Mouse (Mus musculus): ENCODE data around the gene Alg10b. TPM values are rescaled to one million over a fixed set of nuclear protein-coding genes. Genes with fewer than 3 reads are reported as not detected.
"Not testable (repeated sequence)": the region's sequence is repeated elsewhere in the genome, so short reads cannot be mapped to it uniquely, and the experiment has no call there.

Alg10b gene
- total RNA-seq (2015) (27.6 and 29.3 TPM in 2 replicates), total RNA-seq (2017) (22.2 and 22.8 TPM in 2 replicates)

DNA sequence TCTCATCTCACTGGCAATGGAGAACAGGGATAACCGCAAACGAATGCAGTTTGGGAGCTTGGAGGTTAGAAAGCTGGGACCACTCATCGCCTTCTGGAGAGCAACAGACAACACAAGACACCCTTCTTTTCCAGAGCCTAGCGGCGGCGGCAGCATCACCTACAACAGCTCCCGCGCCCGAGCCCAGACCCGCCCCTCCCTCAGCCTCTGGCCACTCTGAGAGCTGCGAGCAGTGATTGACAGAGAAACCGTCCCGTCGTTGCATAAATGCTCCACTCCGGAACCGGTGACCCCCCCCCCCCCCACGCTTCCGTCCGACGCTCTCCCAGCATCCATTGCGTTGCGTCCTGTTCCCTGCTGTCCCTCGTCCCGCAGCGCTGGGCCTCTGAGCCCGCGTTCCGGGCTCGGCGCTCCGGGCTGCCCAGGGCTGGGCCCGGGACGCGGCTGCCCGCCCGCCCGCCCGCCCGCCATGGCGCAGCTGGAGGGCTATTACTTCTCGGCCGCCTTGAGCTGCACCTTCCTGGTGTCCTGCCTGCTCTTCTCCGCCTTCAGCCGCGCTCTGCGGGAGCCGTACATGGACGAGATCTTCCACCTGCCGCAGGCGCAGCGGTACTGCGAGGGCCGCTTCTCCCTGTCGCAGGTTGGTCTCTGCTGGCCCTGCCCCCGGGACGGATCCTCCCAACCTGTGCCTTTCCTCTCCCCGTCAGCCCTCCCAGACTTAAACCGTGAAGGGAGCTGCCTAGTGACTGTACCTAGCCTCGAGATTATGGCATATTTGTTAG is at the start of gene Alg10b:
TSS of gene Alg10b (plus strand) at position 343 of the 782 bp plus-strand sequence.
- ATAC-seq (ENCODE audit: poor library complexity, severe bottlenecking) = peak; percentile 97

DNA sequence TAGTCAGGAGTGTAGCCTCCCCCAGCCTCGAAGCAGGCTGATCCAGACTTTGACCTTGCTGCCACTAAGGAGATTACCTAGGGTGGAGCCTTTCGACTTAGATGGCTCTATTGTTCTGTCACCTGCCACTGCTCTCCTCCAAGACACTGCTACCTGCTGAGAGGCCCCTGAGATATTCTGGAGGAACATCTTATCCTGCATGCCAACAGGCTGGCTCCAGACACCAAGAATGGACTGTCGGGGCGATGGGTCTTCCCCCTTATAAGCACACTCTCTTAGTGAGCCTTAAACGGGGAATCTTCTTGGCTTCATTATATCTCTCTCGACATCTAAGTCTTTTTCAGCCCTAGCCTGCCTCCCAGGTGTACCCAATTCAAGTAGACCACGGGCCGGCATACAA is 41.0 kb upstream of the Alg10b start:
- not testable (repeated sequence) for ATAC-seq (ENCODE audit: poor library complexity, severe bottlenecking)

DNA sequence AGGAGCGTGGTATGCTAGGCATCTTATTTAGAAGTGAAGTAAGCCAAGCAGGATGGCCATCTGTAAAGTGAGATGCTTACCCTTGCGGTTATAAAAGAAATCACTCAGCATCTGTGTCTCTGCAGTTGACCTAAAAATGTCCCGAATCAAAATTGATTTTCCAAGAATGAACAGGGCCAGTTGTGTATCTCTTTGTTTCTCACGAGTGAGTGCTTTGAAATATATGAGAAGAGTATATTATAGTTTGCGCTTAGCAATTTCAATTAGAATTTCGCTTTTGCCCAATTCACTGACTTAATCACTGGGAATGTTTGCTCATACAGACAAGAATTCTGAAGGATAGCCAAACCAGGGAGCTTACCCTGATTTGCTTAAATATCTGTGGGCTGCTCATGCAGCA is 40.6 kb upstream of the Alg10b start:
- ATAC-seq (ENCODE audit: poor library complexity, severe bottlenecking) = no peak

DNA sequence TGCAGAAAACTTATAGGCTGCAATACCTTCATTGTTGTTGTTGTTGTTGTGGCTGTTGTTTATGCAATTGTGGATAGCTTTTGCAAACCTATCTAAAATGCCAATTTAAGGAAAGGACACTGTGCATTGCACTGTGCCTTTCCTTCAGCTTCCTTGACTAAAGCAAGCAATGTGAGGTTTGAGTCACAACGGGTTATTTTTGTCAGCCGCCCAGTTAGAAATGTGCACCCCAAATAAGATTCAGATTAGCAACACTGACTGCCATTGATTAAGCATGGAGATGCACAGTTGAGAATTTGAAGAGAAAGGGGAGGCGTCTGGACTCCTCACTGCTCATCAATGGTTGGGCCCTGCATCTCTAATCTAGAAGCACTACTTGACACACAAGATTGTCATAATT is 39.4 kb upstream of the Alg10b start:
- no peak for ATAC-seq (ENCODE audit: poor library complexity, severe bottlenecking)

DNA sequence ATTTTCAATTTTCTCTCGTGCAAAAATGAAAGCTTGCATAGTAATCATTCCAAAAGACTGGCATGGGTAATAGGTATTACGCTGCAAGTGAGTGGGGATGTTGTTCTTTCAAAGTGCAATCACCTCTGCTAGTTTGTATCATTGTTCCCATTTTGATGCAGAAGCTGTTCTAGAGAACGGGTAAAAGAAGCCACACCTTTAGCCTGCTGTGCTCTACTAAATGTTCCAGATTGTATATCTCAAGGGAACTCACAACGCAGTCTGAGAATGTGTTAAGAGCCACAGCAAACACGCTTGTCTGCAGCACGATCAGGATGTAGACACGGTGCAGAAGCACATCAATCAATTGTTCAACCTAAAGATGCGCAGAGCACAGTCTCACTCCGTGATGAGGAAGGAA is 34.6 kb upstream of the Alg10b start:
- no peak for ATAC-seq (ENCODE audit: poor library complexity, severe bottlenecking)

DNA sequence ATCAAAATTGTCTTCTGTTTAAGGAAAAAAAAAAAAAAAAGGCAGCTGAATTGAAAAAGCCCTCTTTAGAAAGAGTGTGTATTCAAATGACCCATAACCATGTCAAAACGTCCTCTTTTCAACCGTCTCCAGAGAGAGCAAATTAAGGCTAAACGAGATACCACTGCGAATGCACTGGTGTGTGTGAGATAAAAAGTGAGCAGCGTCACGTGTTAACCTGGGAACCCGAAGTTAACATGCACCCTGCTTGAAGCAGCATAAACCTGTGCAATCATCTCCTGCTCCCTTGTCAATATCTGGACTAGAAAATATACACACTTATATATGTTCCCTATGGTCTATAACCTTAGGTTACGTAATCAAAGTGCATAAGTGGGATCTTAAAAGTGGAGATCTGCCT is 10.2 kb upstream of the Alg10b start:
- no peak for ATAC-seq (ENCODE audit: poor library complexity, severe bottlenecking)

DNA sequence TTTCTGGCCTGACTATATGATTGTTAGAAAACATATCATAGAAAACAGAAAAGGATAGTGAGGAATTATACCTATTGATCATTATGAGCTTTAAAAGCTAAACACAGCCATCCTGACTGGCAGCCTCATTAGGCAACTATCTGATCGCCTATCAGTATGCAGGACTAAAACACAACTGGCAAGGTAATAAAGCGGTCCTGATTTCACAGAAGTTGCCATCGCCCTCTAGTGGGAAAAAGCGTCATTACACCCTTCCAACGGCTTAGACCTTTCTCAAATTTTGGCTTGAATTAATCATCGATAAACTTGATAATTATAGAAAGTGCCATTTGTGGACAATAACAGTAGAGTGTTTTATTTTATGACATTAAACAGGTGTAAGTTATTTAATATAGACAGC is 9.2 kb upstream of the Alg10b start:
- ATAC-seq (ENCODE audit: poor library complexity, severe bottlenecking) = peak; percentile 72

DNA sequence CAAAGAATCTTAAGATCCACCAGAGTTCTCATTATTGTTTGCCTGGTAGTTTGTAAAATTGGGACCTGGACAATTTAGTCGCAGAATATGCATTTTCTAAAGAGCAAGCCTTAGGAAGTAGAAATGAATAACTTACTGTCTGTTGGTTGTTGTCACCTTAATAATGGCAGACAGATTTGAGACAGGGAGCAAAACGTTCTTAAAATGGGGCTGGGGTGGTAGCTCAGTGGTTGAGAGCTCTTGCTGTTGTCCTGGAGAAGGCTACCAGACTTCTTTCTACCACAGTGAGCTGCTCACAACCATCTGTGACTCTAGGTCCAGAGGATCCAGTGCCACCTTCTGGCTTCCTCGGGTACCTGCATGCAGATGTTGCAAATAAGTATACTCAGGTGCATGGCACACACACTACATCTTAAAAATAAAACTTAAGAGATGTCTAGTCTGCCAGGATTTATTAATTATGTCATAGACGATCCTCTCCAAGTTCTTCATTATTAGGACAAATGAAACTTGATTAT is 1.0 kb downstream of the Alg10b start:
- ATAC-seq (ENCODE audit: poor library complexity, severe bottlenecking) = peak; percentile 52

DNA sequence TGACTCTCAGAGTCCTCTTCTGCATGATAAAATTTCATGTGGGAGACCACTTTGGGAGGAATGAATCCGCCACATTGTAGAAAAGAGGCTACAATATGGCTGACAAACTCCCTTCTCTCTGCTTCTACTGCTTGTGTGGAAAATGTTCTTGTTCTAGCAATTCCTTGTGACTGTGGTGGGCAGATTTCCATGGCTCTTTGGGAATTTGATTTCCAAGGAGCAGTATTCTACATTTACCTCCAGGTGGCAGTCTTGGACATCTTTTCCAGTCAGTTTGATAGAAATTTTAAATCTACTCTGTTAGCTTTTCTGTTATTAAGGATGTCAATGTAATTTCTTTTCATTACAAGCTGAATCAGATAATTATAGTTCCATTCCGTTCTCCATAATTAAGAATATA is 13.5 kb downstream of the Alg10b start:
- ATAC-seq (ENCODE audit: poor library complexity, severe bottlenecking) = peak; percentile 54; the same call in 1 of the 2 replicates

DNA sequence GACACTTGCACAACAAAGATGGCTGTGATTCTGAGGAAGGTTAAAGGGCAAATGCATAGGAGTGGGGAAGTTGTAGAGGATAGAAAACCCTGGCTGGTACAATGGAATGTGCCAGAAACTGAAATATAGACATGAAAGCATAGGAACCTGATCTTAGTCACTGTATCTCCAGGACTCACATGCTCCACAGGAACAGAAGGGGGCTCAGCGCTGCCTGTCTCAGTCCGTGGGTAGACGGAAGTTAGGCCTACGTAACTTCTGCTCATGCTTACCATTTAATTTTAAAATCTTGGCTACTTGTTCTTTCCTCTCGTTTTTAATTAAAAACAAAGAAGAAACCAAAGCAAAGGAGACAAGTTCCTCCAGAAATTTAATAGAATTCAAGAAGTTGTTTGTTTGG is 20.0 kb downstream of the Alg10b start:
- no peak for ATAC-seq (ENCODE audit: poor library complexity, severe bottlenecking)

DNA sequence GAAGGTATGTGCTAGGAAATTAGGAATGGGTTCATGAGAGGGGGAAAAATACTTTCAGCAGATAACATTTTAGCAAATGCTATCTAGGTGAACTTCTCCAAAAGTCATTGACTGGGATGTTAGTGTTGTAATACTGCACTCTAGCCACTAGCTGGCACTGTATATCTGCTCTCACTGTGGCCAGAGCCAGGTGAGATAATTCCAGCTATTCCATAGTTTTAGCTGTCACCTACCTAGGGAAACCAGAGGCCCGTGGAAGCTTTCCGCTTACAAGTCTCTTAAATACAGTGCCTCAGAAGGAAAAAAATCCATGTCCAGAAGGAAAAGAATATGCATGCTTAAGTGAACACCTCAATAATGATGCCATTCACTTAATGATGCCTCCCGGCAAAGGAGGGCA is 25.6 kb downstream of the Alg10b start:
- ATAC-seq (ENCODE audit: poor library complexity, severe bottlenecking) = peak; percentile 66

DNA sequence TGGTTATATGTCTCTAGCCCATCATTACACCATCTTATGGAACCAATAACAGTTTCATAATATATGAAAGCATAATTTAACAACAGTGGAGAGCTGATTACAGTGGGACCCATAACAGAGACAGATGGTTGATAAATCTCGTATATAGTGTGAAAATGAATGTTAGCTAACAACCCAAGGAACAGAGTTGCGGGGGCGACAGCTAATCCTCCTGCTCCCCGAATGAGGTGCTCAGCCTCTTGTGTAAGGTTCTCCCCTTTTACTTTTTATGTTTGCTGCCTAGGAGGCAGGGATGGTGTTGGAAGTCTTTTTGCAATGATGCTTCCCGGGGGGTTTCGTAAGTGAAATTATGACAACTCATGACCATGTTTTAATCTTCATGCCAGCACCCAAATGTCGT is 58.8 kb downstream of the Alg10b start:
- ATAC-seq (ENCODE audit: poor library complexity, severe bottlenecking) = no peak

All from megakaryocyte, adult 5-6 weeks (primary cell).